Mouse (Mus musculus): ENCODE results near the gene Vill.

- TF ChIP-seq CTCF (conservative IDR thresholded peaks at IDR 0.05; ENCODE audit: low read length) (no peak), POU5F1 (IDR thresholded peaks at IDR 0.05; ENCODE audit: borderline replicate concordance, low read length) (no peak), NANOG (IDR thresholded peaks at IDR 0.05; ENCODE audit: borderline replicate concordance, low read length) (no peak)
These were observed 50.2 kb downstream of the Vill start for GRCm38 (mm10) chr9:119102783-119103113.
